Mouse (Mus musculus) frontal cortex, postnatal 36 days (tissue): ENCODE measurements around the gene Gm11634.
"Not testable (repeated sequence)": the region's sequence is repeated elsewhere in the genome, so short reads cannot be mapped to it uniquely, and the experiment has no call there.

ENCODE experiments used
- DNase-seq, 2 experiments: peaks; one replicate each; pipeline ENCODE4 v3.0.0; 2022; ENCODE audit warnings: low spot score in 2 of 2

The Gm11634 gene

GRCm38 (mm10) chr11:101599156-101599555, at the start of gene Gm11634:
Gm11634 (minus strand) TSS chr11:101599256.
- no peak for DNase-seq

DNA sequence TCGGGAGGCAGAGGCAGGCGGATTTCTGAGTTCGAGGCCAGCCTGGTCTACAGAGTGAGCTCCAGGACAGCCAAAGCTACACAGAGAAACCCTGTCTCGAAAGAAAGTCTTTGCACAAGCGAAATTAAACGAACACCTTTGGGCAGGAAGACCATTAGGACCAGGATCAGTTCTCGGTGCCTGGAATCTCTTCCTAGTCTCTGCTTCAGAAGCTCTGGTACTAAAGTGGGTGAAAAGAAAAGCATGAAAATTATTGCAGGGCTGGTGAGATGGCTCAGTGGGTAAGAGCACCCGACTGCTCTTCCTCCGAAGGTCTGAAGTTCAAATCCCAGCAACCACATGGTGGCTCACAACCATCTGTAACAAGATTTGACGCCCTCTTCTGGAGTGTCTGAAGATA, 48.0 kb upstream of the Gm11634 start:
- not testable (repeated sequence) for DNase-seq

DNA sequence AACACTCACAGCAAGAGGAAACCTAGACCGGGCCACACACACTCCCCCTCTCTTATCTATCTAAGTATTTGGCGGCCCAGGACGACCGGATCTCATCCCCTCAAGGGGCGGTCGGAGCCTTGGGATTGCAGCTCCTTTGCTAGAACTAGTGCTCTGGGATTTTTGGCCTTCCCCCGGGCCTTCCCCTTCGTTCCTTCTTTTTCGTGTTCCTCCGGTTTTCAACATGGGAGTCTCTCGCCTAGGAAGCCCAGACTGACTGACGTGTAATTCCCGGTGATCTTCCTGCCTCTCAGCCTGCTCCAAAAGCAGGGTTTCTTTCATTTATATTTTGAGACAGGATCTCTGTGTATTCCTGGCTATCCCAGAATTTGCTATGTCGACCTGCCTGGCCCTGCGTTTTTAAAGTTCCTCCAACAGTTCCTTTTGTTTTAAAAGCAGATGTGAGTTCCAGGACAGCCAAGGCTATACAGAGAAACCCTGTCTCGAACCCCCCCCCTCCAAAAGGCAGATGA, 47.3 kb upstream of the Gm11634 start:
- DNase-seq, result not testable (repeated sequence)

DNA sequence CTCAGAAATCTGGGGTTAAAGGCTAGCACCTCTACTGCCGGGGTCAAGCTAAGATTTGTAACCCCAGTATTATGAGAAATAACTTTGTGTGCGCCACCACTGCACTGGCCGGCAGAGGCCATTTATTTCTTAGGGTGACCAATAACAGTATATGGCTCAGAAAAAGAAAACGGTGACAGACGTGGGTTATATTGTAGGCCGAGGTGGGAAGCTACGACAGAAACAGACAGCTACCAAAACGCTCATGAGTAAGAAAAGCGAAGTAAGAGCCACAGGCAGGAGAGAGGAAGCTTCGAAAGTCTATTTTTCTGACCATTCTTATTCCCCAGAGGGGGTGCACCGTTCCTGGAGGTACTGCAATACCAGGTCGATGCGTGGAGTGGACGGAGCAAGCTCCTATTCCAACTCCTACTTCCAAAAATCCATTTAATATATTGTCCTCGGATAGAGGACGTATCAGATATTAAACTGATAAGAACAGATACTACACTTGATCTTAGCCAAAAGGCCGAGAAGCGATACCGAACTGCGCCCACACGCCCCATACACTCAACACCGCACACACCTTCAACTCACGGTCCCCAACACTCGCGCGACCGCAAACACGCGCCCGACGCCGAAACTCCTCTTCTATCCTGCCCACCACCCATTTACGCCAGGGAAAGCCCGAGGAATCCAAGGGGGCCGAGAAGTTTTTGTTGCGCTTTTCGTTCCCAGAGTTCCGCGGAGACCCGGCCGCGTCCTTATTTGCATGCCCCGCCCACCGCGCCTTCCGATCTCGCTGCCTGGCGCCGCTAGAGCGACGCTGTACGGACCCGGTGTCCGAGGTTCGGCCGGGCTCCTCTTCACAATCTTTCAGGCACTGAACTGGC, 46.6 kb upstream of the Gm11634 start:
- DNase-seq, result peak; percentile 25 to 72

GRCm38 (mm10) chr11:101645043-101645410, 46.0 kb upstream of the Gm11634 start:
- DNase-seq, result not testable (repeated sequence)

DNA sequence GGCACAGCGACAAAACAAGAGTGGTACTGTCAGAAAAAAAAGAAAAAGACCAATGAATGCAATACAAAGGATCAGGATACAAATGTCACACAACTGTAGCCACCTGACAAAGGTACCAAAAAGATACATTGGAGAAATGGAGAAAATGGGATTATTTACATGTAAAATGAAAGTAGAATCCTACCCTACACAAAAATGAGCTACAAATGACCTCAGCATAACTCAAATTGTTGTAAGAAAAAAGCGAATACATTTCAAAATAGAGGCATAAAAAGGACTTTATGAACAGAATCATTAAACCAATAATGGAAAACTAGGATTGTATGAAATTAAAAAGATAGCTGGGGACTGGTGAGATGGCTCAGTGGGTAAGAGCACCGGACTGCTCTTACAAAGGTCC, 45.5 kb upstream of the Gm11634 start:
- no peak for DNase-seq

DNA sequence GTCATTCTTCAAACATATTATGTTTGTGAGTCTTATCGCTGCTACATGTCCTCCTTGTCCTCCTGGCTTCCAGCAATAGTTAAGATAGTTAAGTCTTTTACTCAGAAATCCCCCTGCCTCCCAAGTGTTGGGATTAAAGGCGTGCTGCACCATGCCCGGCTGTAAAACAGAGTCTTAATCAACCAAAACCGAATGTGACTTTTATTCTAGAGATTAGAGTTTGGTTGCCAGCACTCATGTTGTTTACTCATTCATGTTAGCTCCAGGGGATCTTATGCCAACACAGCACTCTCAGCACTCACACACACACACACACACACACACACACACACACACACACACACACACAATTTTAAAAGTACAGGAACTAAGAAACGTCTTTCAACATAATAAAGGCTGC, 43.9 kb upstream of the Gm11634 start:
- DNase-seq, result no peak

DNA sequence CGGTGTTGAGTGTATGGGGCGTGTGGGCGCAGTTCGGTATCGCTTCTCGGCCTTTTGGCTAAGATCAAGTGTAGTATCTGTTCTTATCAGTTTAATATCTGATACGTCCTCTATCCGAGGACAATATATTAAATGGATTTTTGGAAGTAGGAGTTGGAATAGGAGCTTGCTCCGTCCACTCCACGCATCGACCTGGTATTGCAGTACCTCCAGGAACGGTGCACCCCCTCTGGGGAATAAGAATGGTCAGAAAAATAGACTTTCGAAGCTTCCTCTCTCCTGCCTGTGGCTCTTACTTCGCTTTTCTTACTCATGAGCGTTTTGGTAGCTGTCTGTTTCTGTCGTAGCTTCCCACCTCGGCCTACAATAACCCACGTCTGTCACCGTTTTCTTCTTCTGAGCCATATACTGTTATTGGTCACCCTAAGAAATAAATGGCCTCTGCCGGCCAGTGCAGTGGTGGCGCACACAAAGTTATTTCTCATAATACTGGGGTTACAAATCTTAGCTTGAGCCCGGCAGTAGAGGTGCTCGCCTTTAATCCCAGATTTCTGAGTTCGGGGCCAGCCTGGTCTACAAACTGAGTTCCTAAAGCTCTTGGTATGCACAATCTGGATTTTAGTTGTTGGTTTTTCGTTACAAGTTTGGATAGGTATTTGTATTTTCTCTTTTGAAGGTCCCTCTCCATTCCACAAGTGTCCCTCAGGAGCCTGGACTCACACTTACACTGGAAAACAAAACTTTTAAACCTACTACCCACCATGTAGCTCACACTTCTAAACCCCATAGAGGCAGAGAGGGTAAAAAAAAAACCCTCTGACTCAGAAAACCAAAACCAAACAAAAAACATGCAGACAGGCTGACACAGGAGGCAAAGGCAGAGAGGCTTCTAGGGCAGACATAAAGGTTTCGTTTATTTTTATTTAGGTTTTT, 42.9 kb upstream of the Gm11634 start:
- DNase-seq, result peak in 1 of 2 experiments; percentile 34

DNA sequence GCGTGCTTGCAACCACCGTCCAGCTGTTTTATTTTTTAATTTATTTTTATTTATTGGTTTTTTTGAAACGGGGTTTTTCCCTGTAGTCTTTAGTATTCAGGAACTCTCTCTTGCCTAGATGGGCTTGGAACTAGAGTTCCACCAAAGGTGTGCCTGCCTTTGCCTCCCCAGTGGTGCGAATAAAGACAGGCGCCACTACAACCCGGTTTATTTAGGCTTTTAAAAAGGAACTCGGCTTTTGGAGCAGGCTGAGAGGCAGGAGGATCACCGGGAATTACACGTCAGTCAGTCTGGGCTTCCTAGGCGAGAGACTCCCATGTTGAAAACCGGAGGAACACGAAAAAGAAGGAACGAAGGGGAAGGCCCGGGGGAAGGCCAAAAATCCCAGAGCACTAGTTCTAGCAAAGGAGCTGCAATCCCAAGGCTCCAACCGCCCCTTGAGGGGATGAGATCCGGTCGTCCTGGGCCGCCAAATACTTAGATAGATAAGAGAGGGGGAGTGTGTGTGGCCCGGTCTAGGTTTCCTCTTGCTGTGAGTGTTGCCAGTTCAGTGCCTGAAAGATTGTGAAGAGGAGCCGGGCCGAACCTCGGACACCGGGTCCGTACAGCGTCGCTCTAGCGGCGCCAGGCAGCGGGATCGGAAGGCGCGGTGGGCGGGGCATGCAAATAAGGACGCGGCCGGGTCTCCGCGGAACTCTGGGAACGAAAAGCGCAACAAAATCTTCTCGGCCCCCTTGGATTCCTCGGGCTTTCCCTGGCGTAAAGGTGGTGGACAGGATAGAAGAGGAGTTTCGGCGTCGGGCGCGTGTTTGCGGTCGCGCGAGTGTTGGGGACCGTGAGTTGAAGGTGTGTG, 42.0 kb upstream of the Gm11634 start:
- peak; percentile 81 to 82 for DNase-seq

DNA sequence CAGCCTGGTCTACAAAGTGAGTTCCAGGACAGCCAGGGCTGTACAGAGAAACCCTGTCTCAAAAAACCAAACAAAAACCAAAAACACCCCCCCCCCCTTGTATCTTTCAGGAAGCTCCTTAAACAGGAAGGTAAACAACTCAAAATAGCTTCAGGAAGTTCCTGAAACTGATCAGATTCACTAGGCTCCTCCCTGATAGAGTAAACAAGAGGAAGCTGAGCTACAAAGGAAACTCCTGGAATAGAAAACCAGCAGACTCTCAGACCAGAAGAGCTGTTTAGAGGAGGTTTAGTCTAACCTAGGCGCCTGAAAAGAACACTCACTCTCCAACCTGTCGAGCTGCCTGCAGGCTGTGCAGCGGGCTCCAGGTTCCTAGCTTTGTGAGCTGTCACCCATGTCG, 40.7 kb upstream of the Gm11634 start:
- no peak for DNase-seq

- no peak for DNase-seq
Measured at GRCm38 (mm10) chr11:101635660-101636059, 36.6 kb upstream of the Gm11634 start.

- DNase-seq, result not testable (repeated sequence)
Measured at GRCm38 (mm10) chr11:101628733-101629417, 29.8 kb upstream of the Gm11634 start.

DNA sequence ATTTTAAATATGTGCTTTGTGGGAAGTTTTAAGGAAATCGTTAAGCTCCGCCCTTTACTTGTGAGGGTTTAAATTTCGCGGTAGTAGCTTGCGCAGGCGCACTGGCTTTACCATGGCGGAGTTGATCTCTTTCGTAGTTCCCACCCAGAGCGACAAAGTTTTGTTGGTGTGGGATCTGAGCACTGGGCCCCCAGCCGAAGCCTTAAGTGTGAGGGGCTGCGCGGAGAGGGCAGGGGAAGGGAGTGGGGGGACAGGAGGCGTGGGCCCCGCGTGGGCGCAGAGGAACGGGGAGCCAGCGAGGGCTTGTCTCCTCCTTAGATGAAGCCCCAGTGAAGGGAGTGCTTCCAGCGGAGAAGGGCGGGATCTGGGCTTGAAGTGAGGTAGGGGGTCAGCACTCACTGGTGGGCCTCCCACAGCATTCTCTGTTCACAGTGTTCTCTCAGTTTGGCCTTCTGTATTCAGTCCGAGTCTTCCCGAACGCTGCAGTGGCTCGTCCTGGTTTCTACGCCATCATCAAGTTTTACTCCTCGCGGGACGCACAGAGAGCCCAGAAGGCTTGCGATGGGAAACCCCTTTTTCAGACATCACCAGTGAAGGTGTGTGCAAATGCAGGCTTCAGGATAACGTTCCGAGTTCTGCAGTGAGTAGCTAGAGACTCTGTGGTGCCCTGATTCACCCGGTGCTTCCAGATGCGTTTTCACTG, 29.0 kb upstream of the Gm11634 start:
- peak; percentile 75 to 85 for DNase-seq

DNA sequence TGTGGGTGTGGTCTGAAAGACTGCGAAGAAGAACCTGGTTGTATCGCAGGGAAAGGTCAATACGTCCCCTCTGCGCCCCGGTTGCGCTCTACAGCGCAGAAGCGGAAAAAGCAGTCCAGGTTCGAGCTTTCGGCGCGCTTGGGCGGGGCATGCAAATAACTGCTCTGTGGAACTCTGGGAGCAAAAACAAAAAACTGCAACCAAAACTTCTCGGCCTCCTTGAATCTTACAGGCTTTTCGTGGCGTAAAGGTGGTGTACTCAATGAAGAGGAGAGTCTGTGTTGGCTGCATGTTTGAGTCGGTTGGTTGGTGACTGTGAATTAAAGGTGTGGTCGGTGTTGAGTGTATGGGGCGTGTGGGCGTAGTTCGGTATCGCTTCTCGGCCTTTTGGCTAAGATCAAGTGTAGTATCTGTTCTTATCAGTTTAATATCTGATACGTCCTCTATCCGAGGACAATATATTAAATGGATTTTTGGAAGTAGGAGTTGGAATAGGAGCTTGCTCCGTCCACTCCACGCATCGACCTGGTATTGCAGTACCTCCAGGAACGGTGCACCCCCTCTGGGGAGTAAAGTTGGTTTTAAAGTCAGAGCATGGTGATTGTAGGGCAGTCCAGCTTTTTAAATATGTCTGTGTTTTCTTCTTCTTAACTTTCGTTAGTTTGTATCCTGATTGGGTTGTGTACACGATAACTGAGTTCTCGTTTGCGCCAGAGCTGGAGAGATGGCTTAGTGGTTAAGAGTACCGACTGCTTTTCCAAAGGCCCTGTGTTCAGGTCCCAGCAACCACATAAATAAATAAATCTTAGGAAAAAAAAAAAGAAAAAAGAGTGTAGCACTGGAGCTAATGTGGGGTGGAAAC, 28.2 kb upstream of the Gm11634 start, which contains the start of gene Rdm1:
Gene Rdm1 (plus strand): TSS at position 201 of the 862 bp plus-strand sequence.
- peak; percentile 57 to 79 for DNase-seq

- DNase-seq, result no peak
Measured at GRCm38 (mm10) chr11:101626649-101626994, 27.6 kb upstream of the Gm11634 start.

- DNase-seq, result not testable (repeated sequence)
Measured at GRCm38 (mm10) chr11:101620022-101620655, 21.1 kb upstream of the Gm11634 start.

DNA sequence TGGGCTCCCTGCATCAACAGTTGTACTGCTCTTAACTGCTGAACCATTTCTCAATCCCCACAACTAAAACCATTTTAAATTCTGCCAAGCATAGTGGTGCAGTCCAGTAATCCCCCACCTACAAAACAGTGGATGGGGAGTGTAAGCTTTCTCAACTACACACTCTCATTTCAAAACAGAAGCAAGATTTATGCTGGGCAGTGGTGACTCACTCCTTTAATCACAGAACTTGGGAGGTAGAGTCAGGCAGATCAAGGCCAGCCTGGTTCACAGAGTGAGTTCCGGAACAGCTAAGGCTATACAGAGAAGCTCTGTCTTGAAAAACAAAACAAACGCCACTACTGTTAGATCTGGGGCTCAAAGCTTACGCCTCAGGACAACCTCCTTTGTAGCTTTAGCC, 19.5 kb upstream of the Gm11634 start:
- no peak for DNase-seq

- DNase-seq, result peak in 1 of 2 experiments; percentile 7
Measured at GRCm38 (mm10) chr11:101617849-101618248, 18.8 kb upstream of the Gm11634 start.
